Mouse (Mus musculus): Measurements from ENCODE around the gene Pcbp1.

Pcbp1 gene

GRCm38 (mm10) chr6:86526032-86526960, at the start of gene Pcbp1:
Pcbp1 (minus strand) TSS chr6:86526321.
- DNase-seq: peak; percentile 99

- no peak for DNase-seq
Observed at GRCm38 (mm10) chr6:86574495-86574894, 48.4 kb upstream of the Pcbp1 start.

DNA sequence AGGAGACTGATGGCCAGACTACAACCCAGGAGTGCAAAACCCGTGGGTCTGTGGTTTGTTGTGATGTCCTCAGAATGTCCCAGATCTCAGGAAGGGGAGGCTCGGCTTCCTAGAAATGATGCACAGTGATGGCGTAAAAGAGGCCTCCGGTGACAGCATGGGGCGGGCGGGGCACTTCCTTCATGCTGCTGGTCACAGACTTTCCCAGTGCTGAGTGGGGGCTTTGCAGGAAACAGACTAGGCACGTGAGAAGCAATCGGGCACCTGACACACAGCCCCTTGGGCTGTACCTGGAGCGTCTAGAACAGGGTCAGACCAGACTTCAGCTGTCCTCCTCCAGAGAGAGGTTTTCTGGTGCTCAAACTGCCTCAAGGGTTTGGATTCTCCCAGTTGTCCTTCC, 44.7 kb upstream of the Pcbp1 start:
- DNase-seq: peak; percentile 42

DNA sequence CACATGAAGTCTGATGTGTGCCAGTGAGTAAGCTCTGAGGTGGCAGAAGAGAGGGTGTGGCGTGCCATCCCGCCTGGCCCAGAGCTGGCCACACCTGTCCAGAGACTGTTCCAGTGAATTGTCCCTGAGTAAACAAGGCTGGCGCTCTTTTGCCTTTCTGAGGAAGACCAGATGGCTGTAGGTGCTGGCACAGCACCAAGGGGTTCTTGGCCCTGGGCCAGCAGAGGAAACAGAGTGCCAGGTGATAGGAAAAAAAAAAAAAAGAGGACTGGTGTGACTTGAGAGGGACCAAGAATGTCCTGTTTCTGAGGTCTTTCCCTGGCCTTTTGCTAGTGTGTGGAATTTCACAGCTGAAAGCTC, 43.3 kb upstream of the Pcbp1 start:
- peak; percentile 75 for DNase-seq

- DNase-seq: no peak
Observed at GRCm38 (mm10) chr6:86568816-86569460, 42.8 kb upstream of the Pcbp1 start.

- no peak for DNase-seq
Observed at GRCm38 (mm10) chr6:86565782-86566181, 39.7 kb upstream of the Pcbp1 start.

DNA sequence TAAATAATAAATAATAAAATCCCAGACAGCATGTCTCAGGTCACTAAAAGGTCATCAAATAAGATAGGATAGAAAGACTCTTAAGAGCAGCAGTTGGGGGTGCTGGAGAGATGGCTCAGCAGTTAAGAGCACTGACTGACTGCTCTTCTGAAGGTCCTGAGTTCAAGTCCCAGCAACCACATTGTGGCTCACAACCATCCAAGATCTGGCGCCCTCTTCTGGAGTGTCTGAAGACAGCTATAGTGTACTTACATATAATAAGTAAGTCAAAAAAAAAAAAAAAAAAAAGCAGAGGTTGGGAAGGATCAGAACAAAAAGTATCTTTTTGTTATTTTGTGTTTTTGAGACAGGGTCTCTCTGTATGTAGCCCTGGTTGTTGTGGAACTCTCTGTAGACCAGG, 31.1 kb upstream of the Pcbp1 start:
- DNase-seq: peak; percentile 22

DNA sequence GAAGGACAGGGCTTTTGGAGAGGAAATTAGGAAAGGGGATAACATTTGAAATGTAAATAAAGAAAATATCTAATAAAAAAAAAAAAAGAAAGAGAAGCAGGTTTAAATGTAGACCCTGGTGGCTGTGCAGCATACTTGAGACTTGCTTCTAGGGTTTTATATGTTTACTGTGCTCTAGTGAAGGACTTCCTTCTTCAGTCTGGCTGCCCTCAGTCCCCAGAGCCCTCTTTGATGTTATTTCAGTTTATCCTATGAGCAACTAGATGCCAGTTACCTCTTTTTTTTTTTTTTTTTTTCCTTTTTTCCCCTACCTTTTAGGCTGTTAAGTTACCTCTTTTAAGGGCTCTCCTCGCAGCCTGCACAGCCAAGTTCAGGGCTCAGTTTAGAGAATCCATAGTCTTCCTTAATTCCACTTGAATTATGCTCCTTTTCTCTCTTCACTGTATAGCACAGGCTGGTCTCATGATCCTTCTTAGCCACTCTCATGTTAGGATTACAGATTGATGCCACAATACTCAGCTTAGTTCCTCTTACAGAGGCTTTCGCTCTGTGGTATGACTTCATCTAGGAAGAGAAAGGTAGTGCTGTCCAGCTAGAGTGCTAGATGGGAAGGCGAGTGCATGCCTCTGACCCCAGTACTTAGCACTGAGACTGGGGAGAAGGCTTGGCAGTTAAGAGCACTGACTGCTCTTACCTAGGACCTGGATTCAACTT, 30.4 kb upstream of the Pcbp1 start:
- DNase-seq: no peak

DNA sequence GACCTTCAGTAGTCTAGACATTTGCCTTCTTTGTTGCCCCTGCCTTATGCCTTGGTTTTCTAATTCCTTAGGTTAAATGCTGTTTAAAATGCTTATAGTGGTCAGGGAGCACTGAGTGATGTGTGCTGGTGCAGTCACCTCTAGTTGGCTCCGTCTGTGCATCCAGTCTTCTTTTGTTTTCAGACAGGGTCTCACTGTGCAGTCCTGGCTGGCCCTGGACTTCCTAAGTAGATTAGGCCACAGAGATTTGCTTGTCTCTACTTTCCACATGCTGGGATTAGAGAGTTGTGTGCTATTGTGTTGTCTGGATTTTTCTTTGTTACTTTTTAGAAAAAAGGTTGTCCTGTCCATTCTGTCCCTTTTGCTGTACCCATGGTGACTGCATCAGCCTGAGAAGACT, 24.5 kb upstream of the Pcbp1 start:
- DNase-seq: no peak

DNA sequence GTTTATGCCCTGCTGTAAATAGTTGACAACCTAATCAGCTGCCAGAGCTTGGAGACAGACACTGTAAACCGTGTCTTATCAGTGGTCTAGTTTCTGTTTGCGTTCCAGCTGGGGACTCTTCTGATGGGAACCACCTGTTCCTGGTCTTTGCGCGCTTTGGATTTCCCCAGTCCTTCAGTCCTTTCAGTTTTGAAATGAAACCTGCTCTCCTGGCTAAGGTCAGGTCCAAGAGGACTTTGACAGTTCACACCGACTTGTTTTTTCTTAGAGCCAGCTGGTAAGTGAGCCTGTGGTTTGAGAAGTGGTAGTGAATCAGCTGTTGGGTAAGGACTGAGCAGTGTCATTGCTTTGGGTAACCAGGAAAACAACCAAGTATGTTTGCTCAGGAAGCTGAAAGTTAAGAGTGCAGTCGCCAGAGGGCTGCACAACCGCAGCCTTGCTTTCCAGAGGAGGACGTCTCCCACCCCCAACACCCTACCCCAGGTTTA, 21.8 kb upstream of the Pcbp1 start:
- DNase-seq: peak; percentile 56

DNA sequence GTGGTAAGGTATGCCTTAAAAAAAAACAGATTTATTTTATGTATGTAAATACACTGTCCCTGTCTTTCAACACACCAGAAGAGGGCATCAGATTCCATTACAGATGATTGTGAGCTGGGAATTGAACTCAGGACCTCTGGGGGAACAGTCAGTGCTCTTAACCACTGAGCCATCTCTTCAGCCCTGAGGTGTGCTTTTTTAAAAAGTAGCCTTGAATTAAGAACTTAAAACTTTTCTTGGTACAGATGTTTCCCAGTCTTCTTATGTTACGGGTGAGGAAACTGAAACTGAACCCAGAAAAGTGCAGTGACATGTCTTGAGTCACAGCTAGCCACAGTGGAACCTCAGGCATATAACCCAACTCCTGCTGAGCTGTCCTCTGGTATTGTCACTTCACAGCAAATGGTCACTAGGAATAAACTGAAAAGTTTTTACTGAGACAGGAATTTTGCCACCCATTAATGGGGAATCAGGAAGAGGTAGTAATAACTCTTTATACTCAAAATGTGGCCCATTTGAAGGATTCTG, 21.2 kb upstream of the Pcbp1 start:
- DNase-seq: no peak

- peak; percentile 37 for DNase-seq
Observed at GRCm38 (mm10) chr6:86545236-86545635, 19.1 kb upstream of the Pcbp1 start.

DNA sequence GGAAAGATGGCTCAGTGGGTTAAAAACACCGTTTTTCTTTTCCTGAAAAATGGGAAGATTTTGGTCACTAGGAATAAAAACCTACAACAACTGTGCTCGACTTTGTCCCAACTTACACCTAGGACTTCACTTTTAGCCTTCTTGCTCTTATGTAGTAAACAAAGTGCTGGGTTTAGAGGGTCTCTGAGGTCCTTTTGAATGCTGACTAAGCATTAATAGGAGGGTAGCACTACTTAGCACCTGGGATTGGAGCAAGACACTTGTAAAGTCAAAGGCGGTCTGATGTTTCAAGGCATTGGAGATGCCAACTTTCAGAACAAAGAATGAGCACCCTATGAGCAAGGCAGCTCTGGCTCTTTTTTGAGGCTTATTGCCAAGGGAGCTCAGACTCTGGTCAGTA, 17.7 kb upstream of the Pcbp1 start:
- DNase-seq: no peak

DNA sequence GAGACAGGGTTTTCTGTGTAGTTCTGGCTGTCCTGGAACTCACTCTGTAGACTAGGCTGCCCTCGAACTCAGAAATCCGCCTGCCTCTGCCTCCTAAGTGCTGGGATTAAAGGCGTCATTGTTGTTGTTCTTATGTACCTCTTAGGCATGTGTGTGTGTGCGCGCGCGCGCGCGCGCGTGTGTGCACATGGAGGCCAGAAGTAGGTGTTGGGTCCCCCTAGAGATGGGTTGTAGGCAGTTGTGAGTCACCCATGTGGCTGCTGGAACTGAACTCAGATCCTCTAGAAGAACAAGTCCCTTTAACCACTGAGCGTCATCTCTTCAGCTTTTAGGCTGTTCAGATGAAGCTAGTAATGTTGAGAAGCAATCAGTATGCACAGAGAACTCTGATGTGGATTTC, 16.9 kb upstream of the Pcbp1 start:
- no peak for DNase-seq

GRCm38 (mm10) chr6:86541650-86542049, 15.5 kb upstream of the Pcbp1 start:
- no peak for DNase-seq

DNA sequence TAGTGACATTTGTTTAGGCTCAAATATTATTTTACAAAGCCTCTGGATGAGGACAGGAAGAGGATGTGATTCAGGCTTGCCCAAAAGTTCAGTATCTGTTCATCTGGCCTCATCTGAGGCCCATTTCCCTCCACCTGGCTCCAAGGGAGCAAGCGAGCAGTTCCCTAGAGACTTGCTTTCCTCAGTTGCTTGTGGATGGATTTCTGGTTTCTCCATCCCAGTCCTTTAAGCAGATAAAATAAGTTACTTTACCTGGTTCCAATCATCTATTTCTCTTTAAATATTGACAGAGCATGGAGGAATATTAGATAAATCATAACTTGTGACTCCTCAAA, 2.3 kb upstream of the Pcbp1 start:
- no peak for DNase-seq

- DNase-seq: no peak
Observed at GRCm38 (mm10) chr6:86527766-86528450, 1.8 kb upstream of the Pcbp1 start.

GRCm38 (mm10) chr6:86526961-86527740, 1.0 kb upstream of the Pcbp1 start:
- DNase-seq: peak; percentile 84

DNA sequence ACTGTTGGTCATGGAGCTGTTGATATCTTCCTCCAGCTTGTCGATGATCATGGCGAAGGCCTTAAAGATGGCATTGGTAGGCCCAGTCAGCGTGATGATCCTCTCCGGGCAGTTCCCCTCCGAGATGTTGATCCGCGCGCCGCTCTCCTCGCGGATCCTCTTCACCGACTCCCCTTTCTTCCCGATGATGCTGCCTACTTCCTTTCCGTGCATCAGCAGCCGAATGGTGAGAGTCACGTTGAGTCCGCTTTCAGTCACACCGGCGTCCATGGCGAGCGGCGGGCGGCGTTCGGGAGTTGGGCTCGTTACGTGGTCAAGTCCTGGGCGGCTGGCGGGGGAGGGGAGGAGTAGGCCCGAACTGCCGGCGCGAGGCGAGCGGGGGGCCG, 482 bp downstream of the Pcbp1 start:
- no peak for DNase-seq

DNA sequence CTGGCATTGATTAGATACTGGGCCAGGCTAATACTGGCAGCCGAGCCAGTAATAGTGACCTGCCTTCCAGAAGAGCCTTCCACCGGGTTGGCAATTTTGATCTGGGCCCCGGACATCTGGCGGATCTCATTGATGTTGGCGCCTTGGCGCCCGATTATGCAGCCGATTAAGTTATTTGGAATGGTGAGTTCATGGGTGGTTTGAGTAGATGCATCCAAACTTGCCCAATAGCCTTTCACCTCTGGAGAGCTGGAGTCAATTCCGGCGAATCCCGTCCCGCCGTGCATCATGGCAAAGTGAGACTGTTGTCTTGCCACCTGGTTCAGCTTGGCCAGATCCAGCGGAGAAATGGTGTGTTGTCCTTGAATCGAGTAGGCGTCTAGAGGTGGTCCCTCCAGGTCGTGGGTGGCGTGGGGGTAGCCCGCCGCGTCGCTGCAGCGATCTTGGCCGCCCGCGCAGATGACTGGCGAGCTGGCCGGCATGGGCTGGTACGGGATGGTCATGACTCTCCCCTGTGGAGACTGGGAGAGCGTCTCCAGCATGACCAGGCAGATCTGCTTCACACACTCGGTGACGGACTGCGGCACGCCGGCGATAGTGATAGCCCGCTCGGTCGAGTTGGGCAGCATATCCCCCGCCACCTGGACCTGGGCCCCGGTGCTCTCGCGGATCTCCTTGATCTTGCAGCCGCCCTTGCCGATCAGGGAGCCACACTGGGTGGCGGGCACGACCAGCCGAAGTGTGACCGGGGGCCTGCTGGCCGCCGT, 1.1 kb downstream of the Pcbp1 start:
- peak; percentile 63 for DNase-seq

- peak; percentile 46 for DNase-seq
Observed at GRCm38 (mm10) chr6:86523755-86524434, 2.2 kb downstream of the Pcbp1 start.
